Mouse (Mus musculus) CD4-positive, CD25-positive, alpha-beta regulatory T cell, adult 2 months (primary cell): ENCODE measurements around the gene Marcksl1.

Experiments
- DNase-seq: peaks from one replicate; pipeline ENCODE4 v3.0.0-alpha.2; 2012; ENCODE audit warnings: low read depth, low spot score

Gene Marcksl1

GRCm38 (mm10) chr4:129513086-129513767 lies at the start of gene Marcksl1:
Marcksl1 (plus strand) TSS chr4:129513581.
- peak; percentile 86 for DNase-seq

DNA sequence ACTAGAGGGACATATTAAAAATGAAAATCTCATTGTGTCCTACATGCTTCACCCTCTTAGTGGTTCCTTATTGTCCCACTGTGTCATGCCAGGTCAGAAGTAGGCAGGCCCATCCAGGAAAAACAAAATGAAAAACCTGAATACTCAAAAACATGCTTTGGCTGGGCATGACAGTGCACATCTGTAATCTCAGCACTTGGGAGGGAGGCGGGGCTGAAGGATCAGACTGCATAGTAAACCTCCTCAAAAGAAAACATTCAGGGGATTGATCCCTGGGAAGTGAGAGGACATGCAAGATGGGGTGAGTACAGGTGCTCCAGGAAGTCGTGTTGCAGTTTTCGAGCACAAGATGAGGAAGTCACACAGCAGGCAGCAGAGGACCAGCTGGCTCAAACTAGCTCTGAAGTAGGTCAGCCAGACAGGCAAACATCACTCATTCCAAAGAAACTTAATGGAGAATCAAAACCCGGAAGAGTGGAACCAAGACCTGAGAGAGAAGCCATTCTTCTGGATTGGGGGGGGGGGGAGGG lies 49.0 kb upstream of the Marcksl1 start:
- no peak for DNase-seq

- no peak for DNase-seq
These were observed 37.3 kb upstream of the Marcksl1 start for GRCm38 (mm10) chr4:129476047-129476446.

DNA sequence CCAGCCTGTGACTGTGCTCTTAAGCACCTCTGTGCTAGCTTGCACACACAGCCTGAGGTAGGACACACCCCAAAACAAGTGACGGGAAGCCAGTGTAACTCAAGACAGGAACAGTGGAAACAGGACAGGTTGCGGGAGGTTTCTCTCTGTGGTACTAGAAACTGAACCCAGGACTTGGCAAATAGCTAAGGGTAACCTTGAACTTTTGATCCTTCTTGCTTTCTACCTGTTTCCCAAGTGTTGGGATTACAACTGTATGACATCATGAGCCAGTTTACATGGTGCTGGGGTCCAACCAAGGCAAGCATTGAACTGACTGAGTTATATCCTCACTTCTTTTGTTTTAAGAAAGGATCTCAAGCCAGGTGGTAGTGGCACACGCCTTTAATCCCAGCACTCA lies 33.5 kb upstream of the Marcksl1 start:
- no peak for DNase-seq

DNA sequence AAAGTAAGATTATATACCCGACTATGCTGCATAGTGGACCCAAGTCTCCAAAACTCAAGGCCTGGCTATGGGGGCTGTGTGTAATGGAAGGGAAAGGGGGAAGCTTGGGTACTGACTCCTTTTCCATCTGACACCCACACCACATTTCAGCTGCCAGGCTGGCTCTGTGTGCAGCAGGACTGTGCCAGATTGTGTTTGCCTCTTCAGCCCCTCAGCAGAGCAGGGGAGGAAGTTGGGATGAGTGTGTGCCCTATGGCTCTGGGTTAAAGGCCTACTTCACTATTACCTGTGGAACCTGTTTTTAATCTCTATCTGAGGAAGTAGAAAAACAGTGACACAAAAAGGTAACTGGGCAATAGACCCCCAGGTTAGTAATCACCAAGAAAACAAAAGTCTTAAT lies 32.3 kb upstream of the Marcksl1 start:
- DNase-seq: no peak

DNA sequence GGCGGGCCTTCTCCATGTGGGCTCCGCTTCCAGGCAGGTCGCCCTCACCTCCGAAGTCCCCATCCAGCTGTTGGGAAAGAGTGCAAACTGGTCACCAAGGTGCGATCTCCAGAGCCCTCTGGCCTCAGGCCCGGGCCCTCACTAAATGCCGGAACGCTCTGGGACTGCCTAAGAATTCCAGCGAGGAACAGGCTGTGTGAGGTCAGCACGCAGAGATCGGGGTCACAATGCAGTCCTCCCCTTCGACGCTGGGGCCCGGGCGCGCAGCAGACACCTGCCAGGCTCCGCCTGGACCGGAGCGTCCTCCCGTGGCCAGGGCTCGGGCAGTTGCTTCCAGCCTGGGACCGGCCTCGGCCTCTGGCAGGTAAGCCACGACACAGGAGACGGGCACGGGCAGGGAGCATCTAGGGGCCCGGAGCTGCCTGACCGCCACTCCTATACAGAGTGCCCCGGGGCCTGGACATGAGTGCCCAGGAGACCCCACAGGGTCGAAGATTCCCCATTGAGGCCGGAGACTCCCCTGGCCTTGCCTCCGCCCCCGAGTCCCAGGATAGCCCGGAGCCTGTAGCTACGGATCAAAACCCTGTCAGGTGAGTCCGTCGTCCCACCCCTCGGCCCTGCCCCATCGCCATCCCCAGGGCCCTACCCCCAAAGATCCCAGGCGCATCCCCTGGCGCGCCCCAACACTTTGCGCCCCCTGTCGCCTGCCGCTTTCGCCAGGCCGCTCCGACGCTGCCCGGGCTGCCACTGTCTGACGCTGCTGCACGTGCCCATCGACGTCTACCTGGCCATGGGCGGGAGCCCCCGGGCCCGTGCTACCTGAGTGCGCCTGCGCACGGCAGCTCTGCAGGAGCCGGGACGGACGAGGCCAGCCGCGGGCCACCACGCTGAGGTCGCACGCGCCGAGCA lies 22.2 kb upstream of the Marcksl1 start, which contains the start of the genes Tssk3 and Fam229a:
Gene Tssk3 (minus strand): TSS at position 51 of the 909 bp plus-strand sequence.
Gene Fam229a (plus strand): TSS at position 219 of the 909 bp plus-strand sequence.
- DNase-seq: peak; percentile 53

GRCm38 (mm10) chr4:129494681-129495080 lies 18.7 kb upstream of the Marcksl1 start:
- DNase-seq: peak; percentile 23

- peak; percentile 52 for DNase-seq
These were observed 17.5 kb upstream of the Marcksl1 start for GRCm38 (mm10) chr4:129495672-129496562.

DNA sequence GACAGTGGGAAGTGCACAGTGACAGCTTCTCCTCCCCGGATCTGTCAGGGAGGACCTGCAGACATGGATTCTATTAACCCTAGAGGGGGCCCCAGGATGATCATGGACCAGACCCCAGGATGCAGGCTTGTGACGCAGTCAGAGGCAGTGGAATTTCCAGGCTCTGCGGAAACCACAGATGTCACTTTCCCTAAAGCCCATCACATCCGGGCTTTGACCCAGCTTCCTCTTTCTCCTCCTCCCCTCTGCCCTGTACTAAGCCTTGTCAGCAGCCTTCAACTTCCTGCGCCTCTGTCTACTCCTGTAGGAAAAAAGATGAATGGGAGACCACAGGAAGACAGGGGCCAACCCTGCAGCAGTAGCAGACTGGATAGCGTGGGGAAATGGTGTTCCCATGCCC lies 16.8 kb upstream of the Marcksl1 start:
- peak; percentile 57 for DNase-seq

DNA sequence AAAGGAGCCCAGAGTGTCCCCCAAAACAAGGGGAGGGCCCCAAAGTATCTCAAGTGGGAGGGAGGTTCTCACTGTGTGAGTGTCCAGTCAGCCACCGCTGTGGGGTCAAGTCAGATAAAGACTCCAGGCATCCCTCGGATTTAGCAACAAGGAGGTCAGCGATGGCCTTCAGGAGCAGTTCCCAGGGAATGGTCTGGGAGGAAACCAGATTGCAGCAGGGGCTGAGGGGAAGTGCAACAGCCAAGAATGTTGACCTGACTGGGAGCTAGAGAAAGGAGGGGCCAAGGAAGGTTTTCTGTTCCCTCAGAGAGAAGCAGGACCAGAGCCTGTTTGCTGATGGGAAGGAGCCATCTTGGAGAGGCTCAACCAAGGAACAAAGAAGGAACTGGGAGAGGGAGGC lies 14.4 kb upstream of the Marcksl1 start:
- DNase-seq: no peak

DNA sequence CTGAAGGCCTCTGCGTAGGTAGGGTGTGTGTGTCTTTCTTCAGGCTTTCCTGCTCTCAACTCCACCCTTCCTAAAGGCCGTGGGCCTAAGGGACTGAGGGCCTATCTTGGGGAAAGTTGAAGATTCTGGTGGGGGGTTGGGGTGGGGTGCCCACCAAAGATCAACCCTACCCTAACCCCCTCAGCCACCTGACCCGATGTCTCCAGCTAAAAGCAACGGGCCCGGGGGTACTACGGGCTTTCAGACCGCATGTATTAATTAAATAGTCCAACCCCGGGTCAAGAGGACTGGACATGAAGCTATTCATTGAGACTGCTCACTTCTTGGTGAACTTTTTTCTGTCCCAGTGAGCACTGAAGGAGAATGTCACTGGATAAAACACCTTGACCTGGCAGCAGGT lies 13.4 kb upstream of the Marcksl1 start:
- DNase-seq: no peak

DNA sequence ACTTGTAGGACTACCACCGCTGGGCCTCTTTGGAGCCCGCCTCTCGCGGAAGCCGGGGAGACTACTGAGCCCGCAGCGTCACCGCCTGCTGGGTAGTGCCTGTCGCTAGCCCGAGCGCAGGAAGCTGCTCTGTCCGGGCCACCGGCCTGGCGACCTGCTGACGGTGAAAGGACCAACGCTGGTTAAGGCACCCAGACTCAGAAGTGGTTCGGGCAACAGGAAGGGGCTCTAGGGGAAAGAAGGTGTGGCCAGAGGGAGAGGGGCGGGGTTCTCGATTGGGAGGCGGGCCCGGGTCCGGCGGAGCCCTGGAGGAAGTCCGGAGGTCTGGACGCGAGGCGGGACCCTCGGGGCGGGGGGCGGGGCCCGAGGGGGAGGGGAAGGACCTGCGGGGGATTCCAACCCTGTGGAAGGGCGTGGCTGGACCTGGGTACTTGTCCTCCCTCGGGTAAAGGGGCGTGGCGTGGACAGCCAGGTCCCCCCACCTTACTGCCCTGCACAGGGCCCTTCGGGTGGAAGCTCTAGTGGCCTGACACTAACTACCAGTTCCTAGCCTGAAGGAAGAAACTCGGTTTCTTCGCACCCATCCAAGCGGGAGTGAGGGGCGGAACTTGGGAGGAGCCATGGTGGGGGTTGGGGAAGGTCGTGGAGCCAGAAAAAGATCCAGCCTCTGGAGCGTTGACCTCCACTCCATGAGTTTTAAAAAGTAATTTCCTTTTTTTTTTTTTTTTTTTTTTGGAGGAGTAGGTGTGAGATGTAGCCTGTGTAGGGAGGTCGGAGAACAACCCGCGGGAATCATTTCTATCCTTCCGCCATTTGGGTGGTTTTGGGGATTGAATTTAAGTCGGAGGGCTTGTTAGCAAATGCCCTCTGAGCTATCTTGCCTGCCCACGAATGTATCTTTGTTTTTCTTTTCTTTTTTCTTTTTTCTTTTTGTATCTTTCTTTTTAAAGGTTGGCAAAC lies 12.5 kb upstream of the Marcksl1 start:
- peak; percentile 79 for DNase-seq

GRCm38 (mm10) chr4:129502327-129502888 lies 11.0 kb upstream of the Marcksl1 start:
- DNase-seq: no peak

DNA sequence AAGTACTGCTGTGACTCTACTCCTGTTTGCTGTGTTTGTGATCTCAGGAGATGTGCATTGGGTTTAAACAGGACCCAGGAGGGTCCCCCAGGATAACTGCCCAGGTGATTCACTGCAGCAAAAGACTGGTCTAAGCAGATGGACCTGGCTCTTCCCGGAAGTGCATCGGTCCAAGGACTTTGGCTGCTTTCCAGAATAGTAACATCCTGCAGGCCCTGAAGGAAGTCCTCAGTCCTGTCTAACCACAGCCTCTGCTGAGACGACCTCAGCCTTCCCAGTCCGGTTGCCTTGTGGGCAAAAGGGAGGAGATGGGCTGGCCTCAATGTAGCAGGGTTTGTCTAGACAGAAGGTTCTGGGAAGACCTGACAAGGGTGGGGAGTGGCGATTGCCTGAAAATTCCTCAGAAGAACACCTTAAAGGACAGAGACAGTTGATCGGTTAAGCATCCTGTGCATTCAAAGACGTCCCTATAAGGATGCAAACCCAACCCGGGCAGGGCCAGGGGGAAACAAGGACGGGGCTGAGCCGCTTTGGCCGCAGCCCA lies 10.4 kb upstream of the Marcksl1 start:
- no peak for DNase-seq

GRCm38 (mm10) chr4:129505511-129505910 lies 7.9 kb upstream of the Marcksl1 start:
- no peak for DNase-seq

GRCm38 (mm10) chr4:129507434-129508236 lies 5.7 kb upstream of the Marcksl1 start:
- DNase-seq: peak; percentile 64

DNA sequence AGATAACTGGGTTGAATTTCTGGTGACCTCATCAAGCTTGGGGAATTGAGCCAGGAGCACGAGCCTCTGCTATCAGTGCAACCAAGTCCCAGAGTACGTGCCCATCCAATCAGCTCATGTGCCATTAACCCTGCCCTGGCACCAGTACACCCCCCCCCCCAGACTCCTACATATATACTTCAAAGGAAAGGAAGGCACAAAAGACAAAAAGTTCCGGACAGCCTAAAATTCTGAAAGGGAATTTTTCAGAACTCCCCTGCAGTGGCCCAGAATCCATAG lies 5.2 kb upstream of the Marcksl1 start:
- no peak for DNase-seq

GRCm38 (mm10) chr4:129508834-129509600 lies 4.4 kb upstream of the Marcksl1 start:
- no peak for DNase-seq
